Comparison of ENCODE assay signal across 8 mouse cellular contexts in the genomic region with DNA sequence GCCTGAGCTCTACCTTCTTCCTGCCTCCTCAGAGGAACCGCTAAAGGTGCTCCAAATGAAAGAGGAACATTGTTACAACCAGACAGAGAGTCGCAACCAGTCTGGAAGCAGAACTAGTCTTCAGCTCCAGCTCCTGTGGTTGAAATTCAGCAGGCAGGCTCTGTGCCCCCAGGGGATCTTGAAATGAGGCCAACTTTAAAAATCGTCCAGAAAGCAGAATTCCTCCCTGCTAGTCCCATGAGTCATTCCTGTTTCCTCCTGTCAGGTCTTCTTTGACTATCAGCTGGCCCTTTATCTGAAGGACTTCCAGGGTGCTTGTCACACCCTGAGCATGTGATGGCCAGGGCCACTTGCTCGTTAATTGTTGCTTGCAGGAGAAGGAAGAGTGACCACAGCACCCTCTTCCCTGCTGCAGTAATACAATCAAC.
A peak's percentile ranks its signal among the peaks of the same experiment; 100 is the strongest.
DNase-seq lines count a peak whose midpoint lies in the region; ATAC-seq lines count a peak whose summit lies in the region.

No protein-coding gene starts in this region.

- peaks cover 14% of the 10 kb centered on the region for H3K4me1 ChIP-seq in forebrain, embryonic 15.5 days
- no peaks in the 10 kb centered on the region for H3K4me1 ChIP-seq in forebrain, embryonic 11.5 days (replicated peaks; ENCODE audit: control insufficient read depth, insufficient read depth, low read length)
- H3K4me1 ChIP-seq in kidney, embryonic 14.5 days (ENCODE audit: control insufficient read depth, insufficient read depth, low read length): peaks cover 3% of the 10 kb centered on the region; the same call in 1 of the 2 replicates

- no peak overlapping the region for H3K4me2 ChIP-seq in forebrain, embryonic 15.5 days (replicated peaks)
- H3K4me2 ChIP-seq in forebrain, embryonic 11.5 days (ENCODE audit: low read depth, low read length, severe bottlenecking): no peak overlapping the region
- no peak overlapping the region for H3K4me2 ChIP-seq in kidney, embryonic 14.5 days (replicated peaks; ENCODE audit: low read depth, low read length)

- H3K27ac ChIP-seq in forebrain, embryonic 15.5 days (replicated peaks): peak overlapping the region; percentile 27; the same call in 1 of the 2 replicates
- no peak overlapping the region for H3K27ac ChIP-seq in forebrain, embryonic 11.5 days (ENCODE audit: low read depth, low read length)
- no peak overlapping the region for H3K27ac ChIP-seq in kidney, embryonic 14.5 days (ENCODE audit: low read depth, low read length)

- DNase-seq in forebrain, embryonic 11.5 days (ENCODE audit: low spot score): no peak
- DNase-seq in right cerebral cortex, postnatal 10 days (ENCODE audit: low spot score in 2 of 2): peak; percentile 43
- DNase-seq in right cerebral cortex, postnatal 25 days: no peak
- DNase-seq in heart, adult 9 months (ENCODE audit: low spot score in 2 of 2): peak; percentile 52 to 54
- no peak for DNase-seq in gastrocnemius, postnatal 10 days

- 0 out of 2 replicates have a peak, but pooled peaks have one; percentile 17 for ATAC-seq in forebrain, embryonic 15.5 days (replicated peaks)
- ATAC-seq in forebrain, embryonic 11.5 days (replicated peaks; ENCODE audit: low FRiP score): no peak
- ATAC-seq in kidney, embryonic 14.5 days (ENCODE audit: low FRiP score, low TSS enrichment): peak; percentile 8; the same call in 1 of the 2 replicates
- no peak for ATAC-seq in megakaryocyte-erythroid progenitor cell, adult 5-6 weeks (replicated peaks; ENCODE audit: low FRiP score, low TSS enrichment, poor library complexity, severe bottlenecking)

- H3K36me3 ChIP-seq in forebrain, embryonic 15.5 days: no peaks in the 10 kb centered on the region
- no peaks in the 10 kb centered on the region for H3K36me3 ChIP-seq in forebrain, embryonic 11.5 days (ENCODE audit: control insufficient read depth, insufficient read depth, low read length)
- H3K36me3 ChIP-seq in kidney, embryonic 14.5 days (ENCODE audit: control insufficient read depth, insufficient read depth, low read length): no peaks in the 10 kb centered on the region

- H3K9me3 ChIP-seq in forebrain, embryonic 15.5 days: no peaks in the 10 kb centered on the region
- H3K9me3 ChIP-seq in forebrain, embryonic 11.5 days (ENCODE audit: control insufficient read depth, low read length): no peaks in the 10 kb centered on the region
- no peaks in the 10 kb centered on the region for H3K9me3 ChIP-seq in kidney, embryonic 14.5 days (ENCODE audit: control insufficient read depth, low read length)

- no peaks in the 10 kb centered on the region for H3K27me3 ChIP-seq in forebrain, embryonic 15.5 days
- no peaks in the 10 kb centered on the region for H3K27me3 ChIP-seq in forebrain, embryonic 11.5 days (ENCODE audit: control insufficient read depth, insufficient read depth, low read length)
- H3K27me3 ChIP-seq in kidney, embryonic 14.5 days (ENCODE audit: control insufficient read depth, insufficient read depth, low read length): no peaks in the 10 kb centered on the region

- WGBS in forebrain, embryonic 15.5 days: 31% methylated on average over 4 of the region's 4 CpGs
- WGBS in forebrain, embryonic 11.5 days: 42% methylated on average over 4 of the region's 4 CpGs
- WGBS in kidney, embryonic 14.5 days: 35% methylated on average over 4 of the region's 4 CpGs

- H3K4me3 ChIP-seq in forebrain, embryonic 15.5 days: no peak overlapping the region
- no peak overlapping the region for H3K4me3 ChIP-seq in forebrain, embryonic 11.5 days (ENCODE audit: low read depth, low read length)
- H3K4me3 ChIP-seq in kidney, embryonic 14.5 days (ENCODE audit: low read length): no peak overlapping the region

- no peak overlapping the region for H3K9ac ChIP-seq in forebrain, embryonic 15.5 days (replicated peaks)
- no peak overlapping the region for H3K9ac ChIP-seq in forebrain, embryonic 11.5 days (ENCODE audit: low read length)
- no peak overlapping the region for H3K9ac ChIP-seq in kidney, embryonic 14.5 days (ENCODE audit: low read depth, low read length)

Comparison
In these comparisons a context has a peak if more than half of its experiments do, and no peak if none do; other contexts are left out.
1. ATAC-seq: peak in forebrain, embryonic 15.5 days (single experiment) and kidney, embryonic 14.5 days (single experiment); none in forebrain, embryonic 11.5 days (single experiment) and megakaryocyte-erythroid progenitor cell, adult 5-6 weeks (single experiment).
2. DNase-seq: peak in right cerebral cortex, postnatal 10 days (2 of 2) and heart, adult 9 months (2 of 2); none in forebrain, embryonic 11.5 days (single experiment), right cerebral cortex, postnatal 25 days (single experiment) and gastrocnemius, postnatal 10 days (single experiment).